Mouse (Mus musculus) cerebellum, adult 2 months (tissue): ENCODE data around the gene Casd1.

Source experiments
- CTCF ChIP-seq: fragments of 200-500 bp; IDR thresholded peaks from 2 replicates; pipeline ENCODE4 v1.5.1; 2011; ENCODE audit warnings: low read depth, mild to moderate bottlenecking, control low read depth, low read length, moderate library complexity, borderline replicate concordance; ENCODE audit not compliant: insufficient read depth
- POLR2A ChIP-seq: fragments of 200-500 bp; IDR thresholded peaks from 2 replicates; pipeline ENCODE4 v1.6.1; 2011; ENCODE audit warnings: low read length, control low read depth, borderline replicate concordance; ENCODE audit not compliant: insufficient read depth

- no peak for TF ChIP-seq CTCF
- no peak for TF ChIP-seq POLR2A
Measured at GRCm38 (mm10) chr6:4583485-4583884, 17.2 kb upstream of the Casd1 start.
